Mouse (Mus musculus): ENCODE measurements around the gene Gm37240.
A peak's percentile ranks its signal among the peaks of the same experiment; 100 is the strongest.

Gm37240 gene

DNA sequence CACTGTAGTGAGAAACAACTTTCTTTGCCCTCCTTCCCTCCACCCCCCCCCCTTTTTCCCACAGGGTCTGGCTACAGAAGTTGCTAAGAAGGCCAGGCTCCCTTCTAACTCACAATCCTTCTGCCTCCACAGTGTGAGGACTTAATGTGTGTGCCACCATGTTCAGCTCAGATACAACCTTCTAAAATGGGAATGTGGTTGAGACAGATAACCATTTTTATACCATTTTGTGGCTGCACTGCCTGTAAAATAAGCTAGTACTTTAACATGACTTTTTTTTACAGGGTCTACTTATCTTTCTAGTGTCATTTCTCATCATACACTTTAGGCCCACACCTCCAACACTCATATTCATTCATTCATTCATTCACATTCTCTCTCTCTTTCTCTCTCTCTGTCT is 1346.7 kb downstream of the Gm37240 start:
- no peak for DNase-seq

DNA sequence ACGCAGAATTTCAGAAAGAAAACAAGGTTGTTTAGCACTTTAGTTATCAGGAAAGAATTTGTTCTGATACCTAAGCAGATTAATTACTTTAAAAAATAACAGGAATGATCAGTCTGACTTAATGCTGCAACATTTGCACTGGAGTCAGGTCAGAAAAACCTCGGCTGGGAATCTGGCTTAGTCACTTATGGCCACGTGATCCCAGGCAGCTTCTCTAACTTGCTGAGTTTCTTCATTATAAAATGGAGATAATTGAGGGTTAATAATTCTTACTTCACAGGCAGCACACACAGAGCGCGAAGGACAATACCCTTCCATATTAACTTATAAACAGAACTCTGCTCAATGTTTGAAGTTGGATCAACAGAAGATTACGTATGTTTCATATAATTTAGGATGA is 1350.3 kb downstream of the Gm37240 start:
- DNase-seq = no peak

DNA sequence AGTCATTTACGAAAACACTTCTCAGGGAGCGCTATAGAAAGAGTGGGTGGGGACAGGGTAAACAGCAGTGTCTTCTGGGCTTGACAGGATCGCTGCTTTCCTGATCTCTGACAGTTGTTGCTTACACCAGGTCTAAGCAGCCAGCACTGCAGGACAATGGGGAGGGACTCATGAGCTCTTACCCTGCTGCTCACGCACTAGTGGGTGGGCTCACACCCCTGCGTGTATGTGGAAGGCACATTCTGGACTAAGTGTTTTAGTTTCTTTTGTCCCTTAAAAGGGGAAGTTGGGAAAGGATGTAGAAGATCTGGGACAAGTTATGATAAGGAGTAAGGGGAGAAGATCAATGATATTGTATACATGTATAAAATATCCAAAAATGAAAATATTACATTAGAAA is 1354.1 kb downstream of the Gm37240 start:
- DNase-seq = no peak

DNA sequence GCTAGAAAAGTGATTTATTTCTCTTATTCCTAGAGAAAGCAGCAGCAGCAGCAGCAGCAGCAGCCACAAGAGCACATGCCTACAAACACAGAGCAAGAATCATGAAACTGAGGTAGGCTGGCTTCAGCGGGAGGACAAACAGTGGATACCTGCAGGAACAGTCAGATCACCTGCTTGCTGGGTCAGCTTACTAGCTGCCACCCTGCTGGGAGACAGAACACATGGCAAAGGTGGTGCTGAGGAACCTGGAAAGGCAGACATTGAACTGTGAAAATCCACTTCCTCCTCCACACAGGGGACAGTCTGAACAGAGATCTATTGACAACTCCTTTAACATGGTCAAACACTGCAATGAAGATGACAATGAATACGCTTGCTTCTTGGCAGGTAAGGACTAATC is 1358.3 kb downstream of the Gm37240 start:
- no peak for DNase-seq

DNA sequence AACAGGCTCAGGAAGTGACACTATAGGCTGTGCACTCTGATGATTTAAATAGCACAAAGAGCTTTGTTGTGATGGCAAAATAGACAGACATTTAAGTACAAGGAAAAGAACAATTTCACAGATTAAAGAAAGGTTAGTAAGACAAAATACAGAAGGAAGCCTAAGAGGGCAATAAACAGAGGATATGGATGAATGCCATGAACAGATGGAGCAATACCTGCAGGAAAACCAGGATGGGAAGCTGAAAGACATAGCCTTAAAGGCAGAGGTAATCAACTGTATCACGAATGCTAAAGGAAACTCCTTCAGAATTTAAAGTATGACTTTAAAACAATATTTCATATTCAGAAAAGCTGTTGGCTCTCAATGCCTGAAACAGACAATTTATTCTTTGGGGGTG is 1362.4 kb downstream of the Gm37240 start:
- no peak for DNase-seq

DNA sequence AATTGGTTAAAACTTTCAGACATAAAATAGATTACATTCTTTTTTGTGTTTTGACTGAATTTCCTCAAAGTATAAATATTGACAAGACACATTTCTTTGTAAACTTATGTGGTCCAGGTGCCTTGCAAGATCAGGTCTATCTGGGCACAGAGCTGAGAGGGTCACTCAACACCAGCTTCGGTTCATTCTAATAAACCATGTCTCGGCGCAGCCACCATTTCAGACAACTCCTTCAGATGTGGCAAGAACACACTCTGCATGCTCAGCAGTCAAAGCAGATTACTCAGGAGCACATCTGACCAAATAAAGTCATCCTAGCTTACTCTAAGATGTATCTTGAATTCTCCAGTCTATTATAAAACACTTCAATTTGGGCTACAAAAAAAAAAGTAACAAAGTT is 1371.2 kb downstream of the Gm37240 start:
- DNase-seq = no peak

DNA sequence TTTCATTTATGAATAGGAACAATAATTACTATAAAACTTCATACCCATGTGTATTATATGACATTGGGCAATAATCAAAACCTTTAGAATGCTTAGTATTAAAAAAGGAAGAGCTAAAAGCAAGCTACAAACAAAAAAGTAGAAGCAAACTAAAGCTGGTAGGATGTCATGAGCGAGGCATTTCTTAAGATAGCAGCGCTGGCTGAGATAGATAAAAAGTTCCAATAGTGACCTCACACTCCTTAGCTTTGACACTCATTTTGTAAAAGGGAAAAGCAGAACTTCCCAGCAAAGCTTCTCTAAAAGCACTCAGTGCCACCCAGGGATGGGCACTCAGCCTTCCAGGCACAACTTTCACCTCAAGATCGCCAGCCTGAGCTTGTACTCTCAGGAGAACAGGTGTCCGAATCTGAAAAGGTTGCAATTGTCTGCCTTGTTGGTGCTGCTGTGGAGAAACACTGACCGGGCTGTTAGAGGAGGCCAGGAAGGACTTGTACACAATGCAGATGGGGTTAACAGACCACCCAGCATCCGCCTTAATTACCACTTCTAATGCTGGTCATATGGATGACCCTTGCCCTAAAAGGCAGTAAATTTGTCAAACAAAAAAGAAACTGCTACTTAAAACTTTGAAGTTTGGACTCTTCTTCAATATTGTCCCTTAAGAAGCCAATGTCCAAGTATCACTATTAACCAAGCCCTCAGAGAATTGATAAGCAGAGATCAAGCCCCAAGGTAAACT is 1374.4 kb downstream of the Gm37240 start:
- DNase-seq = no peak

DNA sequence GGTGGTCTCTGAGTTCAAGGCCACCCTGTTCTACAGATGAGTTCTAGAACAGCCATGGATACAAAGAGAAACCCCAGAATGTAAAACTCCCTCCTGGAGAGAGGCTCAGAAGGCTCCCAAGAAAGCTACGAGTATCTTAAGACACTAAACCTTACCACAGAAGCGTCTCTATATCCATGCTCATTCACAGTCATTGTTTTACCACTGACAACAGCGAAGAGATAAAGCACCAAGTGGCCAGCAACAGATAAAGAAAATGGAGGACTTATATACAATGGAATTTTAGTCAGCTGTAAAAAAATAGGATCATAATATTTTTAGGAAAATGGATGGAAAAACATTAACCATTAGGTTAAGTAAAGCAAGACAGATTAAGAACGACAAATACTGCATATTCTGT is 1382.1 kb downstream of the Gm37240 start:
- no peak for DNase-seq

DNA sequence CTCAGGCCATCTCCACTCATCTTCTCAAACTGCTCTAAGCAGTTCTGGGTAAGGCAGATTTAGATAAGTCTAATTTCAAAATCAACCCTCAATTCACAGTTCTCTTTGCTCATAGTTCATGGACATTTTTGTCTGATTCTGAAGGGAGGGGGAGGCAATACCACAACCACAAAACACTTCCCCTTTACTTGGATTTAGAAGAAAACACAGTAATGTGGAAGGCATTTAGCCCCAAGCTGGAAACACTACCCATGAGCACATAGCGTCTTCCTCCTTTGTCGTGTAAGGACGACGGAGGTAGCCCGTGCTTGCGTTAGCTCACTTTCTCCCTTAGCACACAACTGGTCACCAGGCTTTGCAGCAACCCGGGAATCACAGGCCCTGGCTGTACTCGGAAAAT is 1383.0 kb downstream of the Gm37240 start:
- no peak for DNase-seq

DNA sequence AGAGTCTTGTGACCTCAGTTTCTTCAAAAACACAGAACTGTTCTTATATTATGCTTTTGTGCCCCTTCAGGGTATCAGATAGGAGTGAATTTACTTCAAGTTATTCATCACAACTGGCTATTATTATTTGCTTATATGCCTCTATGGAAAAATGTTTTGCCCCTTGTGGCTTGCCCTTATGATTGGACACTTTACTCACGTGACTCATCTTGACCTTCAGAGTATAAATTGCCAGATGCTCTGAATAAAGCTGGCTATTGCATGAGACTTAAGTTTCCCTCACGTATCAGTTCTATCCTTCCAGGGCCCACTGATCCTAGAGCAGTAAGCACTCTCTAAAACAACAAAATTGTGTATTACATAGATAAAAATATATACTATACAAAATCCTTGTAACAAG is 1385.2 kb downstream of the Gm37240 start:
- DNase-seq = no peak

DNA sequence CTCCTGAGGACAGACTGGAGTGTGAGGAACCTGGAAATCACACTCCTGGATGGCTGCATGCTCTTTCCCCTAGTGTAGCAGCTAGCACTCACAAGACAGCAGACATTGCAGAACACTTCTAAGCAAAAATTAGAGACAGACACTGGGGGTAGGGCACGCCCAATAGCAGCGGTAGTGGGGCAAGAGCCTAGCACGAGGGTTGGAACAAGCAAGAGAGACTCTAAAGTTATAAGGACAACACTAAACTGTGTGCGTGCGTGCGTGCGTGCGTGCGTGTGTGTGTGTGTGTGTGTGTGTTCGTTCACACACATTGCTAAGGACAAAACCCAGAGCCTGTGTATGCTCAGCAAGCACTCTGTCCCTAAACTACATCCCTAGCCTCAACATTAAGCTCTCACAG is 1386.8 kb downstream of the Gm37240 start:
- DNase-seq = no peak

DNA sequence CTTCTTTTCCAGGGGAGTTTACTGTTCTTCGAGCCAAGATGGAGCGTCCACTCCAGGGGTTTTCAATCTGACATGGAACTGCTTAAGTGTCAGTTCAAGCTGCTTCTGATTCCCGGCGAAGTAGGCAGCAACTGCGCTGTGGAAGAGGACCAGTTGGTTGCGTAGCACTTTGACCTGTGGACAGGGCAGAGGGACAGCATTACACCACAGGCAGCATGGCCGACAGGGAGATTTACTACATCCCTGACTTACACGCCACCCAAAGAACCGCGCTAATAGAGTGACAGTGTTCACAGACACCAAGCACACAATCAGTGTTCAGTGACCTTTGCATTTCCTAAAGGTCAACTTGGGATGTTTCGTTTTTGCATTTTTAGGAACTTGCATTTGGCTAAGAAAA is 1389.6 kb downstream of the Gm37240 start:
- no peak for DNase-seq

DNA sequence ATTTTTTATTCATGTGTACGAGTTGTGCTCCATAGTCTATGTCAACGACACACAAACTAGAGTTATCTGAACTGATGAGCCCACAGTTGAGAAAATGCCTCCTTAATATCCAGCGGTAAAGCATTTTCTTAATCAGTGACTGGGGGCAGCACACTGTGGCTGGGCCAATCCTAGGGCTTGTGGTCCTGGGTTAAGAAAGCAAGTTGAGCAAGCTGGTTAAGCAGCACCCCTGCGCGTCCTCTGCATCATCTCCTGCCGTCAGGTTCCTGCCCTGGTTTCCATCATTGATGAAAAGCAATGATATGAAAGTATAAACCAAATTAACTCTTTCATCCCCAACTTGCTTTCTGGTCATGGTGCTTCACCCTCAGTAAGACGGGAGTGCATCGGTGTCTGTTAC is 1394.7 kb downstream of the Gm37240 start:
- DNase-seq = no peak

DNA sequence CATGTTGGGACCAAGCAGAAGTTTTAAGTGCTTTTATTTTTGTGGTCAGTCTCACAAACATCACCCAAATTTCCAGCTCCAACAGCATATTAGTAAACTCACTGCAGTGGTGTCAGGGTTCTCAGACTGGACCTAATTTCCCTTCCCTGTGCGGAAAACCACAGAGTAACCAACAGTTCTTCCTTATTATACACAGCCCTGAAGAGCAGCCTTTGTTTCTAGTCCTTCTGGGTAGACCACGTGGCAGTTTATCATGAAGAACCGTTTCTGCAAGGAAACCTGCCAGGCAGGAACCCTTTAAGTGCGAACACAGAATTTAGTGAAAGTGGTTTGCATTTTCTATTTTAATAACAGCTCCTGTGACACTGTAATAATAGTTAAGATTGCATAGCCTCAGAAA is 1395.2 kb downstream of the Gm37240 start:
- DNase-seq = no peak

DNA sequence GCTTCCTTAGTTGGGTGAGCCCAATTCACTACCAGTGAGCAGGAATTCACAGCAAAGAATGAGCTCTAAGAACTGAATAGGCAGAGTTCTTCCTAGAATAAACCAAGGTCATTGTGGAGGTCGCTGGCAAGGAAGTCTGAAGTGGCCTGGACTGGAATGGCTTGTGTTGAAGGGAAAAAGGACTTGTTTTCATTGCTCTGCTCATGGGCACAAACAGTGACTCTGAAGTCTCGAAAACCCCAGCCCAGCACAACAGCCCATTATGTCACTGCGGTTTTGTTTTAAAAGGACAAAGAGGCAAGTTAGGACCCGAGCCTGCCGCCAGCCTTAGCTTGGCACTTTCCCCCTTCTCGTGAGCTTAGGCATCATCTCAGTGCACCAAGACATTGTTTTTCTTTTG is 1398.6 kb downstream of the Gm37240 start:
- DNase-seq = no peak

DNA sequence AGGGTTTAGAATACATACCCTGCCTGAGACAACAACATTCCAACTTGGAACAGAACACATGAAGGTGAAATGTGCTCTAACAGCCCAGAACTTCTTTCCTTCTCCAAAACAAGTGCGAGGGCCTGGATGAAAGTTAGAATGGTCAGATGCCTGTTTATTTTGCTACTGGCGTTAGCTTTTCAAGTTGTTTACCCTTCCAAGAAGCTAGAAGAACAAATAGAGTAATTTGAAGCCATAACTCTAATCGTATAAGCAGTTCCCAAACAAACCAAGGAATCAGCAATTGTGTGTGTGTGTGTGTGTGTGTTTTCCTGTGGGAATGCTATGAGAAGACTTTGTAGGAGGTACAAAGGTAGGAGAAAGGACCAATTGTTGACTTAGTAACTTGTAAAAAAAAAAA is 1402.4 kb downstream of the Gm37240 start:
- DNase-seq = no peak

DNA sequence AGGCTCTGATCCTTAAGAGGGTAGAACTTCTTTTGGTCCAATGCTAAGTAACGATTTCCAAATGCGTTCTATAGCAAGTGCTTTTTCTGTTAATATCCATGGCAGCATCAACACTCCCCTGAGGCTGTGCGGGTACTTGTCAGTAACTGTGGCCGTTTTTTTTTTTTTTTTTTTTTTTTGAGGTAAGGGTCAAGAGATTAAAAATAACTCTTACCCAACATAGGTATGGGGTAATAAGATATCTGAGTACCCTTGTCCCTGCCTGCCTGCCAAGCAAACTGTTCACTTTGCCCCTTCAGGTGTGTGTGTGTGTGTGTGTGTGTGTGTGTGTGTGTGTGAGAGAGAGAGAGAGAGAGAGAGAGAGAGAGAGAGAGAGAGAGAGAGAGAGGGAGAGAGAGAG is 1403.0 kb downstream of the Gm37240 start:
- no peak for DNase-seq

DNA sequence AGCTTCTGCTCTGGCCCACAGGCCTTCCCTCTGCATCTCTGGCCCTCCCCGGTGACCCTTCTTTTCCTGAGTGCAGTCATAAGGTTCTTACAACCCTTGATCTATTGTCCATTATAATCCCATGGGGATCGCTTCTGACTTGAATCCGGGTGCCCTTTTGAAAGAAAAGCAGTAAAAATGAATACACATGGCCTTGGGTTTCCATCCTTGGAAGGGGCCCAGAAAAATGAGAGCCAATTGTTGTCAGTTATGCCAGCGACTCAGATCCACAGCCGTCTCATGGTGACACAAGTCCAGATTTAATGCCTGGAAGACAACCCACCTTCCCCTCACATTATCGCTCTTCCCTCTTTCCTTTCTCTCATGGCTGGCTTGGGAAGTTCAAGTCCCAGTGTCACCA is 1405.2 kb downstream of the Gm37240 start:
- DNase-seq = no peak

DNA sequence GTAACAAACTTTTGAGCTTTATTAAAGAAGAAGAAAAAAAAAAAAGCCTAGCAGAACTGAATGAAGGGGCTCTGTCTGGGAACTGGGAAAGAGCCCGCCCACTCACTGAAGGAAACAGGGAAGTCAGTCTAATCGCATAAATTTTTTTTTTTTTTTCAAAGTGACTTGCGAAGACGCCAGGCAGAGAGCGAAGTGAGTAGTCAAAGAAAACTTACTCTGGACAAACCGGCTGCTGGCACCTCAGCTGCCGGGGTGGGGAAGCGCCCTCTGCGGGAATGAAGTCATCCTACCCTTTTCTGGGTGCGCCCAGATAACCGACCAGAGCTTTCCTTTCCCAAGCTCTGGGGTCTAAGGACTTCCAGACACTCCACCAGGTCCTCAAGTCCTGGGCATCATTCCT is 1406.2 kb downstream of the Gm37240 start:
- DNase-seq = peak; percentile 32

DNA sequence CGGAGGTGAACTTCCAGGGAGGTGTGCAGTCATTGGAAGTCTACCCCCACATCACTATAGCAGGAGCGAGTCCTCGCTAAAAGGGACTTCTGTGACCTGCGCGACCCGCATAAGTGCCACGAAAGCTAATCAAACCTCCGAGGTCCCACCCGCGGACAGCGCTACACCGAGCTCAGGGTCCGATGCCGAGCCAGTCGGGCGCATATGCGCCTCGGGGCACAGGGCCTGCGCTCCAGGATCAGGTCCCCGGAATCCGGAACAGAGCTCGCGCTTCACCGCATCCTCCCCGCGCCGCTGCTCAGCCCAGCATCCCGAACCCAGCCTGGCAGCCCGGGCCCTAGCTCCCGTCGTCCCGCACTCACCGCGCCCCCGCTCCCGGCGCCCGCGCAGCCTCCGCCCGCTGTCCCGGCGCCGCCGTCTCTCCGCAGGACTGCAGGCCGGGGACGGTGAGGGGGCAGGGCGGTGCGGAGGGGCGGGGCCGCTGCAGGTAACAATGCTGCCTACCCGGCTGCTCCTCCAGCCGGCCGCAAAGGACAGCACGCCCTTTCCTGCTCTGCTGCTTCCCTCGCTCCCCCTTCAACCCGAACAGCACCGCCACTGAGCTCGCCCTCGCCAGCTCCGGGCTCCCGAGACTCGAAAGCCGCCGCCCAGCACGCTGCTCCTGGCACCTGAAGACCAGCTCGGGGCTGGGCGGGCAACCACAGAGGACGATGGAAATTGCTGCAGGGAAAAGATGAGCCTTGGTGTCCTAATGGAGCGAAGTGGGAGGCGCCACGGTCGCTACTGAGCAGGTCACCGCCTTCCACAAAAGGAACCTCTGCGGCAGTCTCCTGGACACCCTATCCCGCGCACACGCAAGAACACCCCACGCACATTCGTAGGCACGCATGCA is 1407.1 kb downstream of the Gm37240 start, which contains the start of gene Fhdc1:
Gene Fhdc1, minus strand, starts transcription at position 424 of the 892 bp plus-strand sequence.
- DNase-seq = peak; percentile 46

DNA sequence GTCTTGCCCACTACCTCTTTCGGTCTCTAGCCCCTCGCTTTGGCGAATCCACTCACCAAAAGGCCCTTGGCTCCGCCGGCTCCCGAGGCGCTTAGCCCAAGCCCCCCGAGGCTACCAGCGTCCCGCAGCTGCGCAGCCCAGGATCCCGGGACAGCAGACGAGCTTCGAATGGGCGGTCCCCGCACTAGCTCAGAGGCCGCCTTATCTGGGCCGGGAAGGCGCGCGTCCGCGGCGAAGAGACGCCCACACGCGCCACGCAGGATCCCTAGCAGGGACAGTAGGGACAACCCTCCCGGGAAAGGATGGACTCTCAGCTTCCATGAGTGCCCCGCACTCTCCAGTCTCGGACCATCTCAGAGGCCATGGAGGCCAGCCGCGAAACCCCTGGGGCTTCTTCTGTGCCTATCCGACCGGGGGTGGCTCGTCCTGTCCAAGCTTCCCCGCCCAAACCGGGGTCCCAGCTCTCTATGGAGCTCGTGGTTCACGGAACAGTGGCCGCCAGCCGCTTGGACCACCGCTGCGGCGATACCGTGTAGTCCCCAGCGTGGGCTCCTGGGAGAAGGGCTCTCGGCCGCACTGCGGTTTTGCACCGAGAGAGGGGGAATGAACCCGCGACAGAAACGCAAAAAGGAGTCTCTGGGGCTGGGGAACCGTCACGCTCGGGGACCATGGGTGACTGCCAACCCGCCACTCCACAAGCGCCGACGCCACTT is 1407.9 kb downstream of the Gm37240 start:
- peak; percentile 49 for DNase-seq

DNA sequence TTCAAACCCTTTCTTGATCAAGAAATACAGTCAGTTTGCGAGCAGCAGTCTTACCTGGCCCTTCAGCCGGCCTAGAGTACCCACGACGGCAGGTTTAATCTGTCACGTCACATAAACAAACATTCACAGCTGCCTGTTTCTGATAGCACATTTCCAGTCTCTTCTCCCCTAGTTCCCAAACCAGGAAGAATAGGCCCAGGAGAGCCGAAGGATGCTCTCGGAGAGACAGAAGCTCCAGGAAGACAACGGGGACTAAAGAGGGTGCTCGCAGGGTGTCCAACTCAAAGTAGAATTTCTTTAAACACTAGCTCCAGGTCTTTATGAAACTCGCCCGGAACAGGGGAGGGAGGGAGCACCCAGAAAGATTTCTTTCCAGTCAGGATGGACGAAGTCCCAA is 1408.4 kb downstream of the Gm37240 start:
- no peak for DNase-seq

DNA sequence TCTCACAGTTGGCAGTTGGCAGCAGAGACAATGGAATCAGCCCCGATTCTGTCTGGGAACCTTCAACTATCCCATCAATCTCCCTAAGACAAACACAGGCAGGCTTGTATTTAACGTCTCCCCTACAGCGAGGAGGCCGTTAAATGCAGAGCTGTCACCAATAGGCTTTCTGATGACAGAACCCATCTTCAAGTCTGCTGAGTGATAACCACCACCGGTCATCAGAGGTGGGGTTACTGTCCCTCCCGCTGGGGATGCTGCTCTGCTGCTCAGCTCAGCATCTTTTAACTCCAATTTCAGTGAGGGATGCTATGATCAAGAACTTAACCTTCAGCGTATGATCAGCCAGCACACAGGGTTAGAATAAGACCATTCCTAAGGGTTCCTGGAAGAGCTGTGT is 1409.1 kb downstream of the Gm37240 start:
- no peak for DNase-seq

DNA sequence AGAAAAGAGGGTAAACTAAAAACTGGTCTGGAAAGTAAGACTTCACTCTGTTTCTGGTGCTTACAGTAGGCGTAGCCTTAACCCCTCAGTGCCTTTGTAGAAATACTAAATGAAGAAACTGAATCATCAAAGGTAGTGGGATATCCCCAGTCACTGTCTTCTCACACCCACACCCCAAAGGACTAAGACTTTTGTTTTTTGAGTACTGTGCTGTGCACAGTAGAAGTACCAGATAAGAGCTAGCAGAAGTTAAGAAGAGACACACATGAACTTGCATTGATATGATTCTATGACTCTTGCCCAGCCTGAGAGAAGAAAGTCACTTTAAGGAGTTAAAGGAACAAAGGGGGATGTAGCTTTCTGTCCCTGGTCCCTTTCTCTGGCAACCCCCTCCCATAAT is 1409.8 kb downstream of the Gm37240 start:
- no peak for DNase-seq
